Mouse (Mus musculus) limb, embryonic 11.5 days (tissue): ENCODE measurements around the gene 4930404N11Rik. TPM values are rescaled to one million over a fixed set of nuclear protein-coding genes. Genes with fewer than 3 reads are reported as not detected.

Experiments used
- ATAC-seq: fragments of 200-750 bp; cut with Nextera tagmentation; 2 replicates; pipeline ENCODE4 v1.8.0; 2017; ENCODE audit warnings: low read depth; ENCODE audit not compliant: insufficient number of reproducible peaks, low FRiP score, low TSS enrichment
- DNase-seq: peaks from one replicate; pipeline ENCODE4 v3.0.0-alpha.2; 2015; ENCODE audit warnings: low spot score
- H3K27ac ChIP-seq: fragments of 300-500 bp; sonication (generic); replicated peaks from 2 replicates; pipeline ENCODE4 v1.5.1; 2014; ENCODE audit warnings: low read depth, mild to moderate bottlenecking, low read length
- H3K27me3 ChIP-seq: fragments of 300-500 bp; sonication (generic); 2 replicates; pipeline ENCODE4 v1.6.1; 2014; ENCODE audit warnings: mild to moderate bottlenecking, low read length, mixed read lengths; ENCODE audit not compliant: control insufficient read depth, insufficient read depth
- H3K36me3 ChIP-seq: fragments of 300-500 bp; sonication (generic); 2 replicates; pipeline ENCODE4 v1.6.1; 2014; ENCODE audit warnings: mild to moderate bottlenecking, low read length, moderate library complexity, mixed read lengths; ENCODE audit not compliant: control insufficient read depth, insufficient read depth
- H3K4me1 ChIP-seq: fragments of 300-500 bp; sonication (generic); 2 replicates; pipeline ENCODE4 v1.6.1; 2014; ENCODE audit warnings: low read length, mixed read lengths; ENCODE audit not compliant: control insufficient read depth, insufficient read depth
- H3K4me2 ChIP-seq: fragments of 300-500 bp; sonication (generic); 2 replicates; pipeline ENCODE4 v1.6.1; 2014; ENCODE audit warnings: low read depth, mild to moderate bottlenecking, moderate library complexity; ENCODE audit not compliant: severe bottlenecking
- H3K4me3 ChIP-seq: fragments of 300-500 bp; sonication (generic); 2 replicates; pipeline ENCODE4 v1.5.1; 2014; ENCODE audit warnings: low read depth, low read length
- H3K9ac ChIP-seq: fragments of 300-500 bp; sonication (generic); 2 replicates; pipeline ENCODE4 v1.6.1; 2014; ENCODE audit warnings: mild to moderate bottlenecking, low read length
- H3K9me3 ChIP-seq: fragments of 300-500 bp; sonication (generic); 2 replicates; pipeline ENCODE4 v1.6.1; 2016; ENCODE audit warnings: low read length; ENCODE audit not compliant: control insufficient read depth
- WGBS: fragments of 180-500 bp; shearing (Covaris S2); extraction: QIAGEN DNeasy Blood & Tissue Kit; methylation state at CpG from one replicate; pipeline ENCODE4 v1.1.7; 2014; 5-methylcytosine and 5-hydroxymethylcytosine counted together
- polyA plus RNA-seq: library from polyadenylated mRNA; unstranded; fragments of >200 nt; fragmentation: Nextera tagmentation; extraction: Ambion mirVana; gene quantifications from 2 replicates; pipeline ENCODE4 v1.2.1, GENCODE M21; 2014

Gene 4930404N11Rik
- polyA plus RNA-seq, 1 experiment from 2014 or later, result 0.21 TPM

DNA sequence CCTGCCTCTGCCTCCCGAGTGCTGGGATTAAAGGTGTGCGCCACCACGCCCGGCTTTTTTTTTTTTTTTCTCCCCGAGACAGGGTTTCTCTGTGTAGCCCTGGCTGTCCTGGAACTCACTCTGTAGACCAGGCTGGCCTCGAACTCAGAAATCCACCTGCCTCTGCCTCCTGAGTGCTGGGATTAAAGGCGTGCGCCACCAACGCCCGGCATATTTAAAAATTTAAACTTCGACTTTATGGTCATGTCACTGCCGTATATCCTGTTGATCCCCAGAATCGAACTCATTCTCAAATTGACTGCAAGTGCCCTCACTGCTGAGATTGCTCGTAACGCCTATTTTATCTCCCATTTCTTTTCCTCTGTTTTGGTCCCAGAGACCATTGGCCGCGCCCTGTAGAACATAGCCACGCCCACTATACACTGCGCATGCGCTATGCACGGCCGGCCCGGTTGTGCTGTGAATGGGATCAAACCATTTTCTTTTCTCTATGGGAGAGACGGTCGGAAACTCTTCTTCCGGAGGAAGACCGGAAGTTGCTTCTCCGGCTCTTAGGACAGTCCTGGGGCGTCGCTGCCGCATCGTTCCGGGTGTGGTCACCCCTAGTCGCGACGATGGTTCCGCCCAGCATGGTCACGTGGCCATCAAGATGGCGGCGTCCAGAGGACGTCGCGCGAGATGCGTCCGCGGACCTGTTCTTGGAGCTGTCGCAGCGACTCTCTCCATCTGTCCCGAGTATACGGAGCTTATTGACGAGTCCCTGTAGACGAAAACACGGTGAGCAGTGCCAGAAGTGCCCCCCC, 18.4 kb upstream of the 4930404N11Rik start, which contains the start of the genes Dohh and Gm48551:
Dohh (plus strand) TSS at position 627 of the 803 bp plus-strand sequence.
Gm48551 (plus strand) TSS at position 665 of the 803 bp plus-strand sequence.
- Histone ChIP-seq H3K9ac (peak within 1 kb of the TSS; percentile 76), H3K27me3 (no peaks in the 10 kb centered on the region), H3K4me3 (peak within 1 kb of the TSS; percentile 82), H3K4me1 (peaks cover 6% of the 10 kb centered on the region), H3K9me3 (no peaks in the 10 kb centered on the region), H3K4me2 (peak within 1 kb of the TSS; percentile 91), H3K27ac (peak within 1 kb of the TSS; percentile 71), H3K36me3 (peaks cover 17% of the 10 kb centered on the region; the same call in 1 of the 2 replicates)
- DNase-seq (peak; percentile 99), ATAC-seq (peak; percentile 87)
- WGBS, result 5% methylated on average over 50 of the region's 54 CpGs

DNA sequence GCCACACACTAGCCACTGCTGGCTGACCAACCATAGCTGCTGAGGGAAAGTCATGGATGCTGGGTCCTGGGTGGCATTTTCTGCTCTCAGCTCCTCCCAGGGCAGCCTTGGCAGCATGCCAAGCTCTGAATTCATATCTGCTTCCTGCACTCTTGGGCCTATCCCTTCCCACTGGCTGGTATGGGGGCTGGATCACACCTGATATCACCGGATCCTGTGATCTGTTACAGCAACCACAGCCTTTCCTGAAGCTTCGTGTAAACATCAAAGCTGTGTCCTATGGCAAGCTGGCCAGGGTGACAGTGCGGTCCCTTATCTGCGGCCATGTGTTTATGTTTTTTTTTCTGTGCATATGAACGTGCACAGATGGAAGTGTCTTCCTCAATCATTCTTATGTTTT, 16.4 kb upstream of the 4930404N11Rik start:
- DNase-seq (no peak), ATAC-seq (no peak)
- Histone ChIP-seq H3K4me1 (peaks cover 10% of the 10 kb centered on the region), H3K27ac (no peak overlapping the region), H3K9ac (no peak overlapping the region), H3K4me3 (no peak overlapping the region), H3K36me3 (peaks cover 11% of the 10 kb centered on the region; the same call in 1 of the 2 replicates), H3K4me2 (no peak overlapping the region), H3K9me3 (no peaks in the 10 kb centered on the region), H3K27me3 (no peaks in the 10 kb centered on the region)
- WGBS, result 90% methylated on average over 5 of the region's 5 CpGs

DNA sequence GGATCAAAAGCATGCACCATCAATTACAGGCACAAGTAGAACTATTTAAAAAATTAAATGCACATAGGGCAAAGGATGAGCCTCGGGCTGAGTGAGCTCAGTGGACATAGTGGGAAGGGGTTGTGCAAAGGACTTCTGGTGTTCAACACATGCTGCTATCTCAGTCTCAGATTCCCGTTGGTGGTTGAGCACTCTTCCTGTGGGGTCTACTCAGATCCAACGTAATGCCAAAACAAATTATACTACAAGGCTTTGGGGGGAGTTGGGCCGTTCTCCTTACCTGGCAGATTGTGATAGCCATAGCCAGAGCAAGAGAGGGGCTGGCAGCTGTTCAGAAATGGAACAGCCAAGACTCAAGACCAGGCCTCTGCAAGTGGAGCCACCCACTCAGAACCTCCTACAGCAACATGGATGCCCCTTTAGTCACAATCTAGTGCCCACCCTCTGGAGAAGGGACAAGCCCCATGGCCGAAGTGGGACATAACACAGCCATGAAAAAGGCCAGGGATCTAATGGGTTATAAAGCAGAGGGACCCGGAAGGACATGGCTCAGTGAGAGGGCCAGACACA, 14.3 kb upstream of the 4930404N11Rik start:
- H3K36me3 ChIP-seq, result 0 out of 2 replicates have a peak, but pooled peaks cover 3% of the 10 kb centered on the region
- no peak overlapping the region for H3K4me3 ChIP-seq
- no peaks in the 10 kb centered on the region for H3K27me3 ChIP-seq
- WGBS, result 92% methylated on average over 6 of the region's 6 CpGs
- ATAC-seq (no peak), DNase-seq (no peak)
- no peak overlapping the region for H3K4me2 ChIP-seq
- no peaks in the 10 kb centered on the region for H3K9me3 ChIP-seq
- peaks cover 13% of the 10 kb centered on the region for H3K4me1 ChIP-seq
- H3K27ac ChIP-seq, result no peak overlapping the region
- H3K9ac ChIP-seq, result no peak overlapping the region

DNA sequence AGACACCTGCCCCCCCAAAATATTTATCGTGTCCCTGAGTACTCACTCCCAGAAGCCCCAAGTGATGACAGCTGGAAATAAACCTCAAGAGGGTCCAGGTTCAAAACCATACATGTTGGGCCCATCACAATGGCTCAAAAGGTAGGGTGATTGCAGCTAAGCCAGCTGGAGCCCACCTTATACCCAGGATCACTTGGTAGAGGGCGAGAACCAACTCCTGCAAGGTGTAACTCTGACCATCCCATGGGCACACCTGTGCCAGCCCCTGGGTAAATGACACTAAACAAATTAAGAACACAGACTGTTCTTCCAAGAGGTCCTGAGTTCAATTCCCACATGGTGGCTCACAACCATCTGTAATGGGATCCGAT, 13.6 kb upstream of the 4930404N11Rik start:
- no peaks in the 10 kb centered on the region for H3K27me3 ChIP-seq
- DNase-seq, result no peak
- WGBS, result 60% methylated on average over 3 of the region's 3 CpGs
- H3K4me1 ChIP-seq, result peaks cover 13% of the 10 kb centered on the region
- peak overlapping the region; percentile 58 for H3K9ac ChIP-seq
- 0 out of 2 replicates have a peak, but pooled peaks cover 3% of the 10 kb centered on the region for H3K36me3 ChIP-seq
- H3K4me2 ChIP-seq, result peak overlapping the region; percentile 49
- H3K9me3 ChIP-seq, result no peaks in the 10 kb centered on the region
- peak overlapping the region; percentile 65 for H3K4me3 ChIP-seq
- H3K27ac ChIP-seq, result peak overlapping the region; percentile 37; the same call in 1 of the 2 replicates
- no peak for ATAC-seq

DNA sequence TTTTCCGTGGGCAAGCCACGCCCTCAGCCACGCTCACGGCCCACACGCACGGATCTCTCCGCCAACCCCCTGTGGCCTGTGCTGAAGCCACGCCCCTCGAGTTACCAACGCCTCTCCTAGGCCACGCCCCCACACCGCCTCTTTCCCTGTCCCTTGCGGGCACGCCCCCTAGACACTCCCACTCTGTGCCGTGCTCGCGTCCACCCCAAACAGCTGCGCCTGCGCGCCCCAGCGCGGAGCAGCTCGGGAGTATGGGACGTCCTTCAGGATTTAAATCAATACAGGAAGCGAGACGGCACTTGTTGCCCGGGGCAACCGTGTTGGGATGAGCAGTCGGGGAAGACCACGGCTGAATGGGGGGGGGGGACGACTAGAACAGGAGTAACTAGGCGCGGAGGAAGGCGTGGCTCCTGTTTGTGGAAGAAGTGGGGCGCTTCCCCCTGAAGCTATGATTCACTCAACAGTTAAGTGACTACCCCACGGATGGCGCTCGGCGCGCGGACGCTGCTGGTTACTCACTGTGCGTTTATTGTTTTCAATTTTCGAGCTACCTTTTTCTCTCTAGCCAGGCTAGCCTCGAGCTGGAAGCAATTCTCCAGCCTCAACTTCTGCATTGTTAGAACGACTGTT, 13.1 kb upstream of the 4930404N11Rik start:
- Histone ChIP-seq H3K4me2 (peak overlapping the region; percentile 82), H3K36me3 (0 out of 2 replicates have a peak, but pooled peaks cover 4% of the 10 kb centered on the region), H3K27me3 (no peaks in the 10 kb centered on the region), H3K4me1 (peaks cover 13% of the 10 kb centered on the region), H3K9me3 (no peaks in the 10 kb centered on the region), H3K27ac (peak overlapping the region; percentile 37; the same call in 1 of the 2 replicates), H3K4me3 (peak overlapping the region; percentile 65), H3K9ac (peak overlapping the region; percentile 58)
- DNase-seq, result peak; percentile 100
- WGBS, result under 1% methylated on average over 46 of the region's 46 CpGs
- peak; percentile 97 for ATAC-seq

DNA sequence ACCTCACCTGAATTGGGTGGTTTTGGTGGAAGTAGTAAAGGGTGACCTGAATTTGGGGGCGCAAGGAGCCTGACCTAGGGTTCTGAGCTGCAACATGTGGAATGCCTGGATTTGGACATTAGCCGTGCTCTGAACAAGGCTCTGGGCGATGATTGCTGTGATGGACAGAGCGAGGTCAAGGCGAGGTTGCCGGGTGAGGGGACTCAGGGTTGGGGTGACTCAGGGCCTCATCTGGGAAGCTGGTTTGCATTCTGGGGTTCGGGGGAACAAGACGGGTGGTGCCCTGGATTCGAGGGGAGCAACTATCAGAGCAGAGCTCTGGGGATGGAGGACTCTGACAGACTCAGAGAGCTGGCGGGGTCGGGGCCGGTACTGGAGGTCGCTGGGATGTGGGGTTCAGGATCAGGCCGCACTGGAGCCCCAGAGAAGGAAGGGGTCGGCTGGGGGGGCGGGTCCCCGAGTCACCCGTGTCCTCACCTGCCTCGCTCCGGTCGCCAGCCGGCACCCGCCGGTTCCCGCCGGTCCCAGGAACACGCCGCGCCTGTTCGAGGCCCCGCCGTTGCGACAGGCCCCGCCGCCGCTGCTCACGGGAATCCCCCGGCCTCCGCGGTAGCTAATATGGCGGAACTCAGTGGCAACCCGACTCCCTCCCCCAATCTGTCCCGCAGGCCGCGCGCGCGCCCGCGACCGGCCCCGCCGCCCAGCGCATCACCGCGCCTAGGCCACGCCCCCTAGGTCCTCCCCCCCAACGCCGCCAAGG, 12.4 kb upstream of the 4930404N11Rik start, which contains the start of gene Fzr1:
Fzr1 (minus strand) TSS at position 724 of the 760 bp plus-strand sequence.
- DNase-seq, result no peak
- Histone ChIP-seq H3K27me3 (no peaks in the 10 kb centered on the region), H3K4me1 (peaks cover 13% of the 10 kb centered on the region), H3K36me3 (0 out of 2 replicates have a peak, but pooled peaks cover 5% of the 10 kb centered on the region), H3K9me3 (no peaks in the 10 kb centered on the region), H3K9ac (peak within 1 kb of the TSS; percentile 75), H3K4me3 (peak within 1 kb of the TSS; percentile 65), H3K4me2 (peak within 1 kb of the TSS; percentile 82), H3K27ac (peak within 1 kb of the TSS; percentile 37; the same call in 1 of the 2 replicates)
- peak; percentile 62 for ATAC-seq
- WGBS, result 1% methylated on average over 36 of the region's 59 CpGs

DNA sequence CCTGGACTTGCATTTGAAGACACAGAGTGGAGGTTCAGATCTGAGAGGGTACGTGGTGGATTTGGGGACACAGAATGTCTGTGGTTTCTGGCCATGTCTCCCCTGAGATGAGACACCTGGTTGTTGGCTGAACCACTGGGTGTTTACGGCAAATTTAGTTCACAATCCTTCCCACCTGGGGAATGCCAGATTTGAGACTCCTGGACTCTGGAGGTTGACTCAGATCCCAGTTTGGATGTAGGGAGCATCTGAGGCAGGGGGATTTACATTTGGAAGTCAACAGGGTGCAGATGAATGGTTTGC, 11.7 kb upstream of the 4930404N11Rik start:
- no peaks in the 10 kb centered on the region for H3K27me3 ChIP-seq
- WGBS, result 80% methylated on average over 2 of the region's 2 CpGs
- H3K4me2 ChIP-seq, result peak overlapping the region; percentile 82
- H3K27ac ChIP-seq, result peak overlapping the region; percentile 30; the same call in 1 of the 2 replicates
- peaks cover 13% of the 10 kb centered on the region for H3K4me1 ChIP-seq
- ATAC-seq (no peak), DNase-seq (no peak)
- peak overlapping the region; percentile 65 for H3K4me3 ChIP-seq
- peak overlapping the region; percentile 75 for H3K9ac ChIP-seq
- 0 out of 2 replicates have a peak, but pooled peaks cover 5% of the 10 kb centered on the region for H3K36me3 ChIP-seq
- no peaks in the 10 kb centered on the region for H3K9me3 ChIP-seq
